Mouse (Mus musculus) adrenal gland (tissue): ENCODE results near the gene Idh3g.

Experiments
- intact Hi-C: fragments of 180-260 bp; cut with DNase I; formaldehyde crosslinking; loops from one replicate; pipeline ENCODE4 v1.15.1; 2025
- long read RNA-seq, 2 experiments: library from polyadenylated mRNA; unstranded; transcript quantifications; one replicate each; pipeline ENCODE4 v2.0.0; 2020; ENCODE audit warnings: borderline replicate concordance in 1 of 2; ENCODE audit not compliant: insufficient replicate concordance in 1 of 2

Idh3g gene
- long read RNA-seq, experiment 1, partial matches to known transcripts: 17 of 291 reads
- long read RNA-seq, experiment 1, other reads (novel, unspliced or antisense): 272 of 291 reads
- long read RNA-seq, experiment 2, partial matches to known transcripts: 14 of 290 reads
- long read RNA-seq, experiment 2, other reads (novel, unspliced or antisense): 276 of 290 reads

DNA sequence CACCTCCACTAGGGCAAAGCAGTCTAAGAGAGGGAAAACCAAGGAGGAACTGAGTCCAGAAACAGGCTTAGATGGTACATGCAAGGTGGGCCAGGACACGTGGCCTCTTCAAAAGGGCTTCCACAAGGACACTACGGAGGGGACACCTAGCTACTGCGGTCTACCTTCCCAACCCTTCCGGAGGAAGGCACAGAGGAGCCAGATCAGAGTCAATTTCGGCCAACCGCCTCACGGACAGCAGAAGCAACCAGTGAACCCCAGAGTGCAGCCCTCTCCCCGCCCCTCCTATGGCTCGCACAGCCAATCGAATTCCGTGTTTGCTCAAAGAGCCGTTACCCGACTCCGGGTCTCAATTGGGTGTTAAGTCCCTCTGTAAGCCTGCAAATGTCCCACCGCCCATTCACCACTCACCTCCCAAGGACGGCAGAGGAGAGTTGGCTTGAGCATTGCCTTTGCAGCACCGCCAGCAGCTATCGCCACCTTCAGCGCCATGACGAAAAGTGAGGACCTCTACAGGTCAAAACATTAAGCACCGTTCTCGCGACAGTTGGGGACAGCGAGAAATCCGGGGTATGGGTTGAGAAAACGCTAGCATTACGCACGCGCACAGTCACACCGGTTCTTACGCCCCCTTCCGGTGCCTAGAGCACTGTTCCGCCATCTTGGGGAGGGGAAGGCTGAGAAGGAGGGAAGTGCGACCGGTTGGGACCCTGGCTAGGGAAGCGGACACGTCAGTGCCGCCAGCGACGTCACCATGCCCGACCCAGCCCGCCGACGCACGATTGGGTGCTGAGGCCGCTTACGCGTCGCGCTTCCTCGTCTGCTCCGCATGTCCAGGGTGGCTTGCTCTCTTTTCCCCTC lies at the start of gene Idh3g, which contains the start of gene Ssr4:
Idh3g (minus strand) TSS at position 534 of the 861 bp plus-strand sequence.
Ssr4 (plus strand) TSS at position 665 of the 861 bp plus-strand sequence.
- intact Hi-C loops: no loop called here

DNA sequence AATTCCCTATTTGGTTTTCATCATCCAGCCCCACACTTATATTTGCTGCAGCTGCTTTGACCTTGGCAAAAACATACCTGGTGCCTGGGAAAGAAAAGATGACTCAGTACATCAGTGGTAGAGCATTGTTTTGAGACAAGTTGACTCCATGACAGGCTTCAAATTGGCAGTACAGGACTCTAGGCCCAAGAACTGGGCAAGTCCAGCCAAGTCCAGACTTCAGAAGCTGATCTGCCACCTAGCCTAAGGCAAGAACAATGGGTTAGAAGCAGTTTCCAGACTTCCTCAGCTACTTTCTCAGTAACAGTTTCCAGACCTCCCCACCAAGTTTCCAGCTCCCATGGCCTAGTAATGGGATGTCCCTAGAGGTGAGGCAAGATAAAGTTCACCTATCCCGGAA lies 49.0 kb upstream of the Idh3g start:
- intact Hi-C loops: no loop called here

DNA sequence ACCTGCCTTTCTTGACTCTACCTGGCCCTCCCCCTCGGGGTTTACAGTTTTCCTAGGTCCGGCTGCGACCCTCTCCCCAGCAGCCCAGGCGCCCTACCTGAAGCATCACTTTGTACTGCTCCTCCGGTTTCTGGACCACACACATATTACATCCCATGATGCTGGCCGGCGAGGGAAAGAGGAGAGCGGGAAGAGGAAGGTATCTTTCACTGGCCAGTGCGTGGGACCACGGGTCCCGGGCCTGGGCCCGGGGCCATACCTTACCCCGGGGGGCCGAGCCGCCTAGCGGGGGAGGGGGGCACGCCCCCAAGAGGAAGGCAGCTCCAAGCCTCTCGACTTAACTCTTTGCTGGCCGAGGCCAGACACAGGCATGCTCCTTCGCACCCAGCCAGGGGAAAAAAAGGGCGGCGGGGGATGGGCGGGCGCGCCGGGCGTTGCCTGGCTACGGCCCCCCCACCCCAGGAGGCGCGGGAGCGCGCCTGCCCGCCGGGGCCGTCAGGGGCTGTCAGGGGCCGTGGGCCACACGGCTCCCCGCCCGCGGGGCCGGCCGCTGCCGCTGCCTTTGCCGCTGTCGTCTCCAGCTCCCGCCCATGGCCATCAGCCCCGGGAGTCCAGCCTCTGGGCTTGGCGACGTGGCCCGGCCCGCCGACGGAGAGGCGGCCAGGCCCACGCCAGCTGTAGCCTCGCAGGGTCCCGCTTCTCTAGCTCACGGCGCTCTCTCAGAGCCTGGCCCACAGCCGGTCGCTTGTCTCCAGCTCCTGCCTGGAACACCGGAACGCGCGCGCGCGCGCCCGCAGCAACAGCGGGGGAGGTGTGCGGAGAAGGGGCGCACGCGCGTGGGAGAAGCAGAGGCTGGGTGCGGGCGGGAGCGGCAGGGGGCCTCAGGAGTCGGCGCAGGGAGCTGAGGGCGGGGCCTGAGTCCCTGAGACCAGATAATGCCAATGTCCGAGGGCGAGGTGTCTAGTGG lies 37.8 kb upstream of the Idh3g start, which contains the start of gene Pdzd4:
Pdzd4 (minus strand) TSS at position 785 of the 967 bp plus-strand sequence.
- intact Hi-C loops: no loop called here

DNA sequence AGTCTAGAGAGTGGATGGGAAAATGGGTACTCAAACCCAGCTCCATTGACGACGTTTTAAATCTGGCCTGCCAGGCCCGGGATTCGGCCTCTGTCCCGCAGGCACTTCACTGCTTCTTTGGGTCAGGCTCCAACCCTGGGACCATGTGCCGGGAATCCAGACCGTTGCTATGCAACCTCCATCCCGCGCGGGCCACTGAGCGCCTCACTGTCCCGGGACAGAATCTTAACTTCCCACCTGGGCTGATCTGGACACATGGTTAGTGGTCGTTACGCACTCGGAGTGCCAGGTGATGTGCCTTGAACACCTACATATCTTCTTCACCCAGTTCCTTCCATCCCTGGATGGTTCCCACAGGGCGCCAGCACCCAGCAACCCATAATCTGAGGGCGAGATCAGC lies 37.0 kb upstream of the Idh3g start:
- intact Hi-C loops: no loop called here

DNA sequence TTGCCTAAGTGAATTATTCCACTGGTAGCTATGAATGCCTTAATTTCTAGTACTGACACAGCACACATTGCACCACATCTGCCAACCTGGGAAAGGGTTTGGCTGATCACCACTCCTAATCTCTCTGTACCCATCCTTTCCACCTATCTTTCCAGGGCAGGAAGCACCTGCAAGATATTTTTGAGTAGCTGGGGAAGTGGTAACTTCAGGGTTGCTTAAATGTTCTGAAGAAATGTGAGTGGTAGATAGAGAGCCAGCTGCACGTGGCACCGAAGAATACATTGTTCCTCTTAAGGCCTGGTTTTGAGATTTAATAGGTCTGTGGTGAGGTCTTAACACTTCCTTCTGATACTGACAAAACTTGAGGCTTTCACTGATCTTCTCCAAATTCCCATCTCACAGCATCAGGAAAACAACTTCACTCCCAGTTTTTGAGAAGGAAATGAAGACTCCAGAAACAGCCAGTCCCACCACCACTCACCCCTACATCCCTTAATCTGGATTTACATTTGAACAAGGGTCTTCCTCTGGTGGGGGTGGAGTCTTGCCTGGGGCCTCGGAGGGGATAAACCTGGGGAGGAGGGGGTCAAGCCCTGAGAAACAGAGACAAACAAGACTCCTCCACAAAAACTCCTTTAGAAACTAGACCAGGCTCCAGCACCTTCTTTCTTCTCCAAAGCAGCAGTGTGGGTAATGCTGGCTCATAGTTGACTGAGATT lies 30.1 kb upstream of the Idh3g start:
- intact Hi-C loops: no loop called here

DNA sequence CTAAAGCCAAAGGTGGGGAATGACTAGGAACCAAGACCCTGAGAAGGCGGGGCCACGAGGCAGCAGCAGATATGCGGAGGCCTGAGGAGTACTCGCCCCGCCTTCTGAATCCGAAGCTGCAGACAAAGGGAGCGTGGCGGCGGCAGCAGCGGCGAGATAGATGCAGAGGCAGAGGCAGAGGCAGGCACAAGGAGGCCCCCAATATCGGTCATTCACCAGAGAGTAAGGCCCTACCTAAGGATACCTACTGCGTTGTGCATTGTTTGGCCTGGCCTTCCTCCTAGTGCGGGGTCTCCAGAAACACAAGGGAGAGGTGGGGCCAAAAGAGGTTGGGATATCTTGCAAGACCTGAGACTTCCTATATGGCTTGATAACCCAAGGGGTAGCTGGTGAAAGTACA lies 28.4 kb upstream of the Idh3g start:
- intact Hi-C loops: no loop called here

DNA sequence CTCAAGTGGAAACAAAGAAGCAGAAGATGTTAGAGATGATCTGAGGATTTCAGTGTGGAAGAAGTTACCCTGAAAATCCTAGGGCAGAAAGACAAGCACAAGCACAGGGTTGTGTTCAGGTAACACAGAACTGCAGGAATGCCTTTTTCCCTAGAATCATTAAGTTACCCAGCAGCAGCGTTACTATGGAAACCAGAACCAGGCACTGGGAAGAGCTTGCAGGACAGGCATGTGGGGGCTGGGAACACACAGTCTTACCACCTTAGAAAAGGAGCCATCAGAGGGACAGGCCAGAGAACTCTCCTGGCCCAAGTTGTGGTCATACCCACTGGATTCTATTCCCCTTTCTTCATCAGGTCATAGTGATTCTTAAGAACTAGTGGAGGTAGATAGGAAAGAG lies 19.1 kb upstream of the Idh3g start:
- intact Hi-C loops: no loop called here

DNA sequence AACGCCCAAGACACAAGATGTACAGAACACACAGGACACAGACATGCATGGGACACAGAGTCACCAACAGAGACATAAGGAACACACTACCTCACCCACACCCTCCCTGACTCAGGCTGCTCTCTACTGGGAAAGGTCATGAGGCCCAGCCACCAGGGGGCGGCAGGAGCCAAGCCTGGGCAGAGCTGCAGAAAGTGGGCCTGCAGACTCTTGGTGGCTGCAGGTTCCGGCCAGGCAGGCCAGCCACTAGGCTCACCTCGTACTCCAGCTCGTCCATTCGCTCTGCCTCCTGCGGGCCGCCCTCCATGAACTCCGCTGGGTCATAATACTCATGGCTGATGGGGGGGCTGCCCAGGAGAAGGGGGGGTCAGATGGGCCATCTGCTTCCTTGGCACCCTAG lies 11.8 kb upstream of the Idh3g start:
- intact Hi-C loops: loop anchor here (5.0 kb wide), 2 partner anchors 99 to 149 kb away; partner anchors contain the start of gene L1cam

DNA sequence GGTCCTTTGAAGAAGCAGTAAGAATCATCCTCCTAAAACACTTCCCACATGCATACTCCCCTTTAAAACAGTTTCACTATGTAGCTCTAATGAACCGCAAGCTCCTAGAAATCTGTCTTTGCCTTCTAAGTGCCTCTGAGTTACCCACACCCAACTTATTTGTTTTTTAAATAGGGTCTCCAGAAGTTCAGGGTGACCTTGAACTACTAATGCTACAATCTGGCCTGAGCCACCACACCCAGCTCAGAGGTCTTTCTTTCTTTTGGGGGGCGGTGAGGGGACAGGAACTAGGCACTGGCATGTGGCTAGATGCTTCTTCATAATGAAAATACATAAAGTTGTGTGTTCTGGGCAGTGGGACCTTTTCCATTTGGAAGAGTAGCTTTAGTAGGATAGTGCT lies 10.8 kb upstream of the Idh3g start:
- intact Hi-C loops: loop anchor here (5.0 kb wide), 2 partner anchors 100 to 150 kb away; partner anchors contain the start of gene L1cam

DNA sequence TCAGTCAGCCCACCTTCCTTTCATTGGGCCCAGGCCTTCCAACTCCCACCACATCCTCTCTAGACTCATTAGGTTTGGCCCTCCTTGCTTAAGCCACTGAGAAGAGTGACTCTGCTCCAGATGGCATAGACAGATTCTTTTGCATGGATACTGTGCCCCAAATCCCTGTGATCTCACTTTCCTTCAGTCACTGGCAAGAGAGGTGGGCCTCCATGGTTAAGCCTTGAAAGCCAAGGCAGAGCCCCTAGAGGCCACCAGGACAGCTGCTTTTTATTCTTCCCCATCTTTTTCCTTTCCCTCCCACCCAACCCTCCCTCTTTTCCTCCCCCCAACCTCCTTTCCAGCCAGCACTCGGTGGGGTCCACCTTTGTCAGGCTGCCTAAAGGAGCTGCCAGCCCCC lies 6.8 kb upstream of the Idh3g start:
- intact Hi-C loops: no loop called here

DNA sequence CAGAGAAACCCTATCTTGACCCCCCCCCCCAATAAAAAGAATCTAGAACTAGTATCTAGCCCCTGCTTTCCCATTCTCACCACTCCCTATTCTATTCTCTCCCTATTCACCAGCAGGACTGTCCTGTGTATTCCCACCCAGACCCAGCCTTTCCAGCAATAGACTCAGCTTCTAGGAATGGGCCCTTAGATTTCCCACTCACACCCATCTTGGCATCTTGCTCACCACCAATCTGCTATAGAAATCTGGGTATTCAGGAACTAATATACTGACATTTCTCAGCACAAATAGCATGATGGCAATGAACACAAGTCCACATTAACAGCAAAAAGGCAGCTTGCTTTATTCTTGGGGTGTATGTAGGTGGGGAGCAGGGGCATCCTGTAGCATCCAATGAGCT lies 6.3 kb upstream of the Idh3g start:
- intact Hi-C loops: no loop called here

DNA sequence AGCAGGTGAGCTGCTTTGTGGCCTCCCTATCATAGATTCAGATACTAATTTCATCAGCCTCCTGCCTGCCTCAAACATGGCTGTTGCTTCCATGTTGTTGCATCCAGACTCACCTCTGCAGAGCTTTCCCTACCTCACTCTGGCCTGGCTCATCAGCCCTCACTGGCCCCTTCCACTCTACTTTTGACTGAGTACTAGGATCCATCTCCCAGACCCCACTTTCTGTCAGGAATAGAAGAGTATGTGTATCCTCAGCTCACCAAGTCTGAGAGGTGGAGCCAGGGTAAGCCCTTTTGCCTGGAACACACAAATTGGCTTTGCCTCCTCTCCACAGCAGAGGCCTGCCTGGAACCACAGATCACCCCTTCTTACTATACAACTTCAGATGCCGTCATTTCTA lies 1.8 kb upstream of the Idh3g start:
- intact Hi-C loops: no loop called here

DNA sequence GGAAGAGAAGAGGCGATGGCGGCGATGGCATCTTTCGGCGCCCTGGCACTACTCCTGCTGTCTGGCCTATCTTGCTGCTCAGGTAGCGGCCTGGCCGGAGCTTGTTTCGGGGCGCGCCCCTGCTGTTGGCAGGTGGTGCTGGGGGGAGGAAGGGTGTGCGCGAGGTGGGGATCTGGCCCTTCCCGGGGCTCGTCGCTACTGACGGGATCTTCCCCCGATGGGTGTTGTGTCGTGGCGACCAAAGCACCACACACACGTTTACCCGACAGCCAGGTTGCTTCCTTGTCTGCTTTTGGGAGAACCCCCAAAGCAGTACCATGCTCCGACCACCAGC lies 495 bp upstream of the Idh3g start:
- intact Hi-C loops: no loop called here

DNA sequence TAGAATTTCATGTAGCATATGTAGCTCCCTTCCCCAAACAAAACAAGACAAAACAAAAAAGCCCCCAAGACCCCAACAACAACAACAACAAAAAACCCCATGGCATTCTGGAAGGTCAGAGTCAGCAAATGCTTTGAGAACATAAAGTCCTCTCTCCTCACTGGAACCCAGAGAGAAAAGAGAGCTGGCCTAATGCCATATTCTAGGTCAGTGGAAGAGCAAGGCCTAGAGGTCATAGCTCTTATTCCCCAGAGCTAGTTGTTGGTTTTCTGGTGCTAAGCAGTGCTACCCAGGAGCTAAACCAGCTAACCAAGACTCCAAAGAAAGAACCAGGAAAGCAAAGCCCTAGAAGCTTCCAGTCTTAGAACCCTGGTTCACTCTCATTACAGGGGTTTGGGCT lies 1.0 kb downstream of the Idh3g start:
- intact Hi-C loops: no loop called here

DNA sequence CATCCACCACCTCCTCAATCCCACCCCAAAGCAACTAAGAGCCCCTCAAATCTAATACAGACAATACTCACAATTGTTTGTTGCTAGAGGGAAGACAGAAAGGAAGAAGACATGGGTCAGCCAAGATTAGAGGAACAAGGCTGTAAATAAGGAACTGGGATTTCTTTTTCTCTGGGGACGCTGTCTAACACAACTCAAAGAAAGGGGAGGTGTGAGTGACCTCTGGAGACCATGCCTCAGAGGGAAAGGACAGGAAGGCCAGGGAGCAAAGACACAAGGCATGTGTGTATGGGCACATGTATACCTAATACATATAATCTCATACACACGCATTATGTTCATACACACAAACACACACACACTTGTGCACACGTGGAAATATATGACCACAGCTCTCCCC lies 4.5 kb downstream of the Idh3g start:
- intact Hi-C loops: no loop called here

DNA sequence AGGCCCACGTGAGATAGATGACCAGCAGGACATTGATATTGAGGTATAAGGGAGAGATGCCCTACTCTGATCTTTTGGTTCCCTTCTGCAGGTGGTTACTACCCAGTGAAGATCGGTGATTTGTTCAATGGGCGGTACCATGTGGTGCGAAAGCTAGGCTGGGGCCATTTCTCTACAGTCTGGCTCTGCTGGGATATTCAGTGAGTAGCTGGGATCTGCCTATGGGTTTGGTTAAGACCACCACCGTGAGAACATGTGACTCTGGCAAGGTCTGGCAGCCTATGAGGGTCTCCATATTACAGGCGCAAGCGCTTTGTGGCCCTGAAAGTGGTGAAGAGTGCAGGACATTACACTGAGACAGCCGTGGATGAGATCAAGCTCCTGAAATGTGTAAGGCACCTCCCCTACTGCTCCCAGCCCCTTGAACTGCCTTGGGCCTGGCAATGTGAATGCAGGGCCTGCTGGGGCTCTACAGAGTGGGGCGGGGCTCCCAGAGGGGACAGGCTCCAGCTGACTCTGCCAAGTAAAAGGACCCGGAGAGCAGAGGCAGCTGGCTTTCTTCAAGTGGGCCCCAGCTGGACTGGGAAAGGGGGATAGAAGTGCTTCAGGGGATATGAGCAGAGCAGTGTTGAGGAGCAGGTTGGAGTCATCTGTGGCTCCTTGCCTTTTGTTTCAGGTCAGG lies 11.8 kb downstream of the Idh3g start:
- intact Hi-C loops: no loop called here

DNA sequence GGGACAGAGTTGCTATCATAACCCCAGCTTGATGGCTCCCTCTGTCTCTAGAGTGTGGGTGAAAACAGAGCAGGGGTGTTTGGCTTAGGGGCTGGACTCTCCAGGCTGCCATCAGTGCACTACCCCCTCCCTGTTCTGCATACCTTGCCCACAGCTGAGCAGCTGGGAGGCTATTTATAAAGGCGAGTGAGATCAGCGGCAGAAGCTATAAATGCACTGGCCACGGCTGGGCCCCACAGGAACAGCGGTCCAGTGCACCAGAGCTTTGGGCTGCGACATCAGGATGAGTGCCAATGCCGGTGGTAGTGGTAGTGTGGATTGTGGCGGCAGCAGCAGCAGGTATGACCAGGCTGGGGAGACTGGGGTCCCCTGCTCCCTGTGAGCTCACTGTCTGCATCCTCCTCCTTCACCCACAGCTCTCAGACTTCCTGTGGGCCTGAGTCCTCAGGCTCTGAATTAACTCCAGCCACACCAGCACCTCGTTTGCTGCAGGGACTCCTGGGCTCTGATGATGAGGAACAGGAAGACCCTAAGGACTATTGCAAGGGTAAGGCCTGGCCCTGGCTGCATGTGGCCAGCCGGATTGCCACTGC lies 12.4 kb downstream of the Idh3g start, which contains the start of gene Srpk3:
Srpk3 (plus strand) TSS at position 238 of the 593 bp plus-strand sequence.
- intact Hi-C loops: no loop called here

DNA sequence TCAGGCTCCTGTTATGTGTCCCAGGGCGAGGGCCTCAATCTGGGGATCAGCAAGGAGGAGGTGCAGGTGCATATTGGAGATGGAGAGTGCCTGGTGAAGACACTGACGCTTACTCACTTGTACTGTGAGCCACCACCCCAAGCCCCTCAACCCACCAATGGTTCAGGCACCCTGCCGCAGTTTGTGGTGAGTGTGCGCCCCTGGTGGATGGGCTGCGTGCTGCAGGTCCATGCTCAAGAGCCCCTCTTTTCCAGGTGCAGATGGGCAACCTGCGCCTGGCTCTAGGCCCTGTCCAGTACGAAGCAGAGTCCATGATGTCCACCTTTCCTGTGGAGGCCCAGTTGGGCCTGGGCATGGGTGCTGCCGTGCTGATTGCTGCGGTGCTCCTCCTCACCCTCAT lies 19.4 kb downstream of the Idh3g start:
- intact Hi-C loops: no loop called here

DNA sequence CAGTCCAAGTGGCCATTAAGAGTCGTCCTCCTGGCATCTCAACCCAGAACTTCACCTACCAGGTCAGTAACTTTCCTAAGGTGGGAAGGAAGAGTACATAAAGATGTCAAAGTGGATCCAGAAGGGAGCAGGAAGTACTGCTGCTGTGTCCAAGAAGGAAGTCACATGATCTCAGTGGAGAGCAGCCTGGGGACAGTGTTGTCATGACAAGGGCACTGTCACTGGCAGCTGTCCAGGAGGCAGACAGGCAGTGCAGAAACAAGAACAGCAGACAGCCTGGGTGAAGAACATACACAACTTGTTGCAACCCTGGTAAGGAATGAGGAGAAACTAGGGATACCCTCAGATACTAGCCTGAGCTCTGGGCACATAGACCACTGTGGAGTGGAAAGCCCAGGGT lies 21.4 kb downstream of the Idh3g start:
- intact Hi-C loops: no loop called here
